Mouse (Mus musculus) forebrain, embryonic 13.5 days (tissue): ENCODE data around the gene Retsat. TPM values are rescaled to one million over a fixed set of nuclear protein-coding genes. Genes with fewer than 3 reads are reported as not detected.

Source experiments
- ATAC-seq: fragments of 200-750 bp; cut with Nextera tagmentation; 2 replicates; pipeline ENCODE4 v1.8.0; 2017
- H3K27ac ChIP-seq: fragments of 300-500 bp; sonication (generic); 2 replicates; pipeline ENCODE4 v1.5.1; 2015; ENCODE audit warnings: inconsistent platforms, mild to moderate bottlenecking, moderate library complexity
- H3K27me3 ChIP-seq: fragments of 300-500 bp; sonication (generic); 2 replicates; pipeline ENCODE4 v1.6.1; 2015; ENCODE audit warnings: mild to moderate bottlenecking, inconsistent platforms
- H3K36me3 ChIP-seq: fragments of 300-500 bp; sonication (generic); 2 replicates; pipeline ENCODE4 v1.6.1; 2015; ENCODE audit warnings: mild to moderate bottlenecking, inconsistent platforms; ENCODE audit not compliant: poor library complexity, severe bottlenecking
- H3K4me1 ChIP-seq: fragments of 300-500 bp; sonication (generic); 2 replicates; pipeline ENCODE4 v1.6.1; 2015; ENCODE audit warnings: inconsistent platforms
- H3K4me2 ChIP-seq: fragments of 300-500 bp; sonication (generic); 2 replicates; pipeline ENCODE4 v1.6.1; 2015; ENCODE audit warnings: inconsistent platforms, mild to moderate bottlenecking, moderate library complexity
- H3K4me3 ChIP-seq: fragments of 300-500 bp; sonication (generic); 2 replicates; pipeline ENCODE4 v1.5.1; 2015; ENCODE audit warnings: mild to moderate bottlenecking, inconsistent platforms
- H3K9ac ChIP-seq: fragments of 300-500 bp; sonication (generic); 2 replicates; pipeline ENCODE4 v1.6.1; 2015; ENCODE audit warnings: mild to moderate bottlenecking, inconsistent platforms
- H3K9me3 ChIP-seq: fragments of 300-500 bp; sonication (generic); replicated peaks from 2 replicates; pipeline ENCODE4 v1.6.1; 2016; ENCODE audit warnings: inconsistent platforms
- WGBS: fragments of 180-500 bp; shearing (Covaris S2); methylation state at CpG from one replicate; pipeline ENCODE4 v1.1.7; 2015; 5-methylcytosine and 5-hydroxymethylcytosine counted together
- polyA plus RNA-seq: library from polyadenylated mRNA; unstranded; fragments of >200 nt; fragmentation: Nextera tagmentation; extraction: Ambion mirVana; gene quantifications from 2 replicates; pipeline ENCODE4 v1.2.1, GENCODE M21; 2015

Retsat gene
- polyA plus RNA-seq, result 3.6 and 5.5 TPM in 2 replicates

DNA sequence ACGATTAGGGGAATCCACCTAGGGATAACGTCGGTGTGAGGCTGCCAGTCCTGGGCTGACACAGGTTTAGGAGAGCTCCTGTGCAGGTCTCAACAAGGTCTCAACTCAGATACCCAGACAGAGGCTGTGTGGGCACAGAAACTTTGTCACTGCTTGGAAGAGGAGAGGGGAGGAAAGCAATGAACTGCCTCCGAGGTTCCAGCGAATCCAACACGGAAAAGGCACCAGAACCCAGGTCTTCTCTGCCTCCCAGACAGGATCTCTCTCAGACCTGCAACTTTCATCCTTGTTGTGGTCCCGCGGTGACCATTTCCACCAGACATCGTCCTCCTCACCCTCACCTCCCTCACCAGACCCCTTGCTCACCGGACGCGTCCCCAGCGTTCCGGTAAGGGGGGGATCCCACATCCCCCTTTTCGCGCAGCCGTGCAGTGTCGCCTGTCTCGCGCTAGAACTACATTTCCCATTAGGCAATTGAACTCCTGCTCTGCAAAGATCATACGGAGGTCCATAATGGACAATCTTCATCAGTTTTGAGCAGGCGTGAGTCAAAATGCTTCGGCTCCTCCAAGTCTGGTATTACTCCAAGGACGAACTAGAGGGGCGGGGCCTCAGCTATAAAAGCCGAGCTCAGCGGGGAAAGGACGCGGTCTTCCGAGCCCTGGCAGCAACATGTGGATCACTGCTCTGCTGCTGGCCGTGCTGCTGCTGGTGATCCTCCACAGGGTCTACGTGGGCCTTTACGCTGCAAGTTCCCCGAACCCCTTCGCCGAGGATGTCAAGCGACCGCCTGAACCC, at the start of gene Retsat, which contains the start of gene Elmod3:
Retsat (plus strand) TSS at position 520 of the 798 bp plus-strand sequence.
Elmod3 (minus strand) TSS at position 458 of the 798 bp plus-strand sequence.
- peak within 1 kb of the TSS; percentile 51 for H3K4me3 ChIP-seq
- WGBS, result 1% methylated on average over 38 of the region's 38 CpGs
- H3K4me2 ChIP-seq, result peak within 1 kb of the TSS; percentile 74
- ATAC-seq, result peak; percentile 94
- H3K4me1 ChIP-seq, result peaks cover 21% of the 10 kb centered on the region
- H3K27me3 ChIP-seq, result no peaks in the 10 kb centered on the region
- no peaks in the 10 kb centered on the region for H3K36me3 ChIP-seq
- H3K27ac ChIP-seq, result peak within 1 kb of the TSS; percentile 45
- peak within 1 kb of the TSS; percentile 65 for H3K9ac ChIP-seq
- no peaks in the 10 kb centered on the region for H3K9me3 ChIP-seq

DNA sequence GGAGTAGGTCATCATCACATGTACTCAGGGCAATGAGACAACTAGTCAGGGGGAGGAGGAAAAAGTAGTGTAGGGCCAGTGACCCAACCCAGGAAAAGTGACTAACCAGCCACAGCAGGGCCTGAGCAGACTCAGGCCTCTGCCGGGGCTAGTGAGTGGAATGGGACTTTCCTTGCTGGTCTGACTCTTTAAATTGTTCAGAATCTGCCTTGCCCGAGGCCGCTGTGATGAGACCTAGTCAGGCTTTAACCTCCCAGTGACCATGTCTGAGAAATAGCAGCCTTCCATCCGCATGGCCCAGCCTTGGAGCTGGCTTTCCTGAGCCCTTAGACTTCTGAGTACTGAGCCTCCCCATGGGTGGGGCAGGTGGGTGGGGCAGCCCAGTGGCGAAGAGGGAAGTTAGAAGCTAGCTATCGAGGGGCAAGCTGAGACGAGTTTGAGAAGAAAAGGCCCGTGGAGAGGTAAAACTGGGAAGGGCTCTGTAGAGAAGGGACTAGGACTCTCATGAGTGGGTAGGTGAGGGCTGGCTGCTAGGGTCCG, 49.2 kb upstream of the Retsat start:
- H3K27ac ChIP-seq, result no peak overlapping the region

DNA sequence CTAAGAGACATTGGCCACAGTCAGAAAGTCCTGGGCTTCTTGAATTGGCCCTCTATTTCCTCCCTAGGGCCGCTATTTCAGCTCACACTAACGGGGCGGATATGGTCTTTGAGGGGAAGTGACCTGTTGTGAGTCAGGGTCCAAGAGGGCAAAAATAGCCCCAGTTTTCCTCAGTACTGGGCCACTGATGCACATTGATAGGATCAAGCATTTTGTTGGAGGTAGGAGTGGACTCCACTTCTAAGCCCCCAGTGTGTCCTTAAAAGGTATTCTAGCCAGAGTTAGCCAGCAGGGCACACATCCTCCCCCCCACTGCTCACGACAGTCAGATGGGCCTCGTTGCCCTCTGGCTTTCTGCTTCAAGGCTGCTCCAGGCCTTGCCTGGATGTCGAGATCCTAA, 48.2 kb upstream of the Retsat start:
- Histone ChIP-seq H3K27ac (no peak overlapping the region), H3K4me2 (no peak overlapping the region), H3K9ac (no peak overlapping the region; the same call in 1 of the 2 replicates), H3K4me1 (peaks cover 14% of the 10 kb centered on the region), H3K4me3 (no peak overlapping the region), H3K27me3 (no peaks in the 10 kb centered on the region), H3K36me3 (no peaks in the 10 kb centered on the region), H3K9me3 (0 out of 2 replicates have a peak, but pooled peaks cover 3% of the 10 kb centered on the region)
- no peak for ATAC-seq
- WGBS, result 69% methylated on average over 6 of the region's 6 CpGs

More for the DNA sequence above, 49.2 kb upstream of the Retsat start:
- H3K9me3 ChIP-seq, result 0 out of 2 replicates have a peak, but pooled peaks cover 3% of the 10 kb centered on the region
- H3K4me2 ChIP-seq, result no peak overlapping the region
- H3K9ac ChIP-seq, result no peak overlapping the region
- 0 out of 2 replicates have a peak, but pooled peaks cover 3% of the 10 kb centered on the region for H3K27me3 ChIP-seq
- no peaks in the 10 kb centered on the region for H3K36me3 ChIP-seq
- no peak for ATAC-seq
- 73% methylated on average over 9 of the region's 9 CpGs for WGBS
- H3K4me1 ChIP-seq, result peaks cover 20% of the 10 kb centered on the region
- no peak overlapping the region for H3K4me3 ChIP-seq

DNA sequence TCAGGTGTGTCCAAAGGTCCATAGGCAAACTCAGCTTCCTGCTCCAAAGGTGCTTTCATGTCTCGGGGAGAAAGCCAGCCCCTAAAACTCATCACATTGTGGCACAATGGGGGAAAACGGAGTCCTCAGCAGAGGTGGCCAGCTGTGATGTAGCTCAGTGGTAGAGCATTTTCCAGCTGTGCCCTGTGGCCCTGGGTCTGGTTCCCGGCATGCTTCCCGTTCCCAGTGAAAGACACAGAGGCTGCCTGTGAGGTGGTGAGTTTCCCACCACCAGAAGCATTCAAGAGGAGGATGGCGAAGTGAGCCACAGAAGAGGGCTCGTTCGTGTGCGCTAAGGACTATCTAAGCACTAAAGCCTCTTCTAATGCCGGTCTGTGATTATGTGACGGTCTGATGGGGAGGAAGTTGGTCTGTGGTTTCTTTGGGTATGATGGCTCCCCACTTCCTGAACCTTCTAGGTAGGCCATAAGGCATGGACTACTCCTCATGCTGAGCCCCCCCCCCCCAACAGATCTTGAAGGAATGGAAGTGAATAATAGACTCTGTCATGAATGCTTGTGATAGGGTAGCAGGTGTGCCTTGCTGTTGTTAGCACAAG, 47.7 kb upstream of the Retsat start:
- no peak overlapping the region for H3K27ac ChIP-seq
- no peak overlapping the region for H3K9ac ChIP-seq
- no peaks in the 10 kb centered on the region for H3K27me3 ChIP-seq
- 84% methylated on average over 10 of the region's 10 CpGs for WGBS
- no peak overlapping the region for H3K4me2 ChIP-seq
- H3K9me3 ChIP-seq, result 0 out of 2 replicates have a peak, but pooled peaks cover 3% of the 10 kb centered on the region
- H3K4me3 ChIP-seq, result no peak overlapping the region
- H3K36me3 ChIP-seq, result no peaks in the 10 kb centered on the region
- no peak for ATAC-seq
- H3K4me1 ChIP-seq, result peaks cover 14% of the 10 kb centered on the region

DNA sequence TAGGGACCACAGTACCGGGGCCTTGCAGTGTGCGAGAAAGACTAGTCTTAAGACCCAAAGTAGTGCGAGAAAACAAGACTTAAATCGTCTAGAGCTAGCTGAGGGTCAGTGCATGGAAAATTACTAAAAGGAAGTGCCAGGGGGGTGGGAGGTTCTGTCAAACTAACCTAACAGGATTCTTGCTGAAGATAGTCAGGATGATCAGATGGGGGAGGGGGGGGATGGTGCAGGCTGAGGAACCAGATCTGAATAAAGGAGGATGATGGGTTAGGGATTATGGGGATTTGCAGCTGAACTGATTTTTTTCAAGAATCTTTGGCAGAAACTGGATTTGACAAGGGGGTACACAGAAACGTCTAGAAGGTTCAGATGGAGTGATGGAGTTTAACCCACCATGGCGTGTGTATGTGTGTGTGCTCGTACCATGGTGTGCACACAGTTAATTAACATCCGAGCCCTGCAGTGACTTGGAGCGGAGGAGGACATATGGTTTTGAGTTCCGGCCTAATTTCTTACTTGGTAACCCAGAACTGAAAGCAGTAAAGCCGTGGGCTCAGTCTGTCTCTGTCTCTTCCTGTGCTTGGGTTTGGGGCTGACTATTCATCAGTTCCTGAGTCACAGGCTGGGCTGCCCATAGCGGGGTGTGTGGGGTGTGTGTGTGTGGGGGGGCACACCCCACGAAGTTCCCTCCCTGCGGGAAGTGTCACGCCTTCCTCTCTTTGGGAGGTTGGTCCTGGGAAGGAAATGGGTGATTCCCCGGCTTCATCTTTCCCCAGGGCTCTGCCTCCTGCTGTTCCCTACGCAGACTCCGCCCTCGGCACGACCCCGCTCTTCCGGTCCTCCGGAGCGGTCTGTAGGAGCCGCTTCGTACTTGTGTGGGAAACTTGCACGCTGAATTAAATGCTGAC, 45.9 kb upstream of the Retsat start:
- WGBS, result 17% methylated on average over 27 of the region's 27 CpGs
- Histone ChIP-seq H3K4me2 (peak overlapping the region; percentile 72), H3K4me1 (peaks cover 14% of the 10 kb centered on the region), H3K9me3 (no peaks in the 10 kb centered on the region), H3K36me3 (no peaks in the 10 kb centered on the region), H3K27me3 (no peaks in the 10 kb centered on the region), H3K9ac (peak overlapping the region; percentile 70), H3K4me3 (peak overlapping the region; percentile 42), H3K27ac (peak overlapping the region; percentile 45; the same call in 1 of the 2 replicates)
- peak; percentile 93 for ATAC-seq

DNA sequence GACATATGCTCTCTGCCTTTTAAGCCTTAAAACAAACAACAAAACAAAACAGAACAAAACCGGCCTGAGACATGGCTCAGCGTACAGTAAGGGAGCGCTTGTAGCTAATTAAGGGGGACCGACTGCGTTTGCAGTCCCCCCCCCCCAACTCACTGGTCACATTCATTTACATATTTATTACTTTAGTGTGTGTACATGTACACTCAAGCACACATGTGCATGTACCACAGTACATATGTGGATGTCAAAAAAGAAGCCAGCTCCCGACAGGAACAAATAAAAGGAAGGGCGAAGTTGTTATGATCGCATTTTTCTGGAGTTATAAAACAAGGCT, 45.2 kb upstream of the Retsat start:
- 16% methylated on average over 8 of the region's 8 CpGs for WGBS

DNA sequence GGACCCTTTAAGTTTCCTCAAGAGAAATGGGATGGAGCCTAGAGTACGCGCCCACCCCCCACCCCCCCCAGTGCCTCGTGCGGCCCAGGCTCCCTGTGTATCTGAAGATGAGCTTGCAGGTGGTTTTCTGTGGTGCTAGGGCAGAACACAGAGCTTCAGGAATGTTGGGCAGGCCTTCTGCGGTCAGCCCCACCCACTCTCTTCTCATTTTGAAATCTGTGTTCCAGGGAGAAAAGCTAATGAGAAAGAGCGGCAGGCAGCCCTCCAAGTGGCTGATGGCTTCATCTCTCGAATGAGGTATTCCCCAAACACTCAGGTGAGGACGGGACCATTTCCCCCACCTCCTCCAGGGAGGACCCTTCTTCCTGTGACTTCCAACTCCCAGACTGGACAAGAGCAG, 37.5 kb upstream of the Retsat start:
- H3K36me3 ChIP-seq, result no peaks in the 10 kb centered on the region
- no peak overlapping the region for H3K27ac ChIP-seq
- WGBS, result 75% methylated on average over 8 of the region's 8 CpGs
- H3K4me3 ChIP-seq, result no peak overlapping the region
- no peaks in the 10 kb centered on the region for H3K27me3 ChIP-seq
- 0 out of 2 replicates have a peak, but pooled peaks cover 7% of the 10 kb centered on the region for H3K4me1 ChIP-seq
- H3K4me2 ChIP-seq, result no peak overlapping the region
- no peak overlapping the region for H3K9ac ChIP-seq
- no peak for ATAC-seq
- H3K9me3 ChIP-seq, result no peaks in the 10 kb centered on the region

More for the DNA sequence above, 45.2 kb upstream of the Retsat start:
- no peak; the same call in 1 of the 2 replicates for ATAC-seq
- peak overlapping the region; percentile 42 for H3K4me3 ChIP-seq
- H3K4me2 ChIP-seq, result peak overlapping the region; percentile 72
- H3K4me1 ChIP-seq, result peaks cover 14% of the 10 kb centered on the region
- no peaks in the 10 kb centered on the region for H3K9me3 ChIP-seq
- peak overlapping the region; percentile 45; the same call in 1 of the 2 replicates for H3K27ac ChIP-seq
- no peaks in the 10 kb centered on the region for H3K36me3 ChIP-seq
- H3K27me3 ChIP-seq, result no peaks in the 10 kb centered on the region
- peak overlapping the region; percentile 70 for H3K9ac ChIP-seq

DNA sequence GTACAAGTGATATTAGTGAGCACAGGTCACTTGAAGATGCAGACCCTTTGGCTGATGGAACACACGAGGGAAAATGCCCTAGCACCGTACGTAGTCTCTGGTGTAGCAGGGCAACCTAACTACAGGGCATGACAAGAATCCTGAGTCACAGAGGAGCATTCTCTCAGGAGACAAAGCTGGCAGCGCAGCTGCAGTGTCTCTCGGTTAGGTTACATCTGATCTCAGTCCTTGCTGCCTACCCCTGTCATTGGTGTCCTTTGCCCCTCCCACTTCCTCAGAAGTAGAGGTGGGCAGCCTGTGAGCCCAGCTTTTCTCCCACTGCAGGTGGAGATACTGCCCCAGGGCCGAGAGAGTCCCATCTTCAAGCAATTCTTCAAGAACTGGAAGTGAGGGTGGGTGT, 35.8 kb upstream of the Retsat start:
- H3K27me3 ChIP-seq, result no peaks in the 10 kb centered on the region
- 0 out of 2 replicates have a peak, but pooled peaks cover 9% of the 10 kb centered on the region for H3K4me1 ChIP-seq
- no peaks in the 10 kb centered on the region for H3K36me3 ChIP-seq
- no peak overlapping the region for H3K27ac ChIP-seq
- no peaks in the 10 kb centered on the region for H3K9me3 ChIP-seq
- no peak overlapping the region for H3K9ac ChIP-seq
- H3K4me3 ChIP-seq, result no peak overlapping the region
- ATAC-seq, result no peak
- WGBS, result 52% methylated on average over 6 of the region's 6 CpGs
- no peak overlapping the region for H3K4me2 ChIP-seq

DNA sequence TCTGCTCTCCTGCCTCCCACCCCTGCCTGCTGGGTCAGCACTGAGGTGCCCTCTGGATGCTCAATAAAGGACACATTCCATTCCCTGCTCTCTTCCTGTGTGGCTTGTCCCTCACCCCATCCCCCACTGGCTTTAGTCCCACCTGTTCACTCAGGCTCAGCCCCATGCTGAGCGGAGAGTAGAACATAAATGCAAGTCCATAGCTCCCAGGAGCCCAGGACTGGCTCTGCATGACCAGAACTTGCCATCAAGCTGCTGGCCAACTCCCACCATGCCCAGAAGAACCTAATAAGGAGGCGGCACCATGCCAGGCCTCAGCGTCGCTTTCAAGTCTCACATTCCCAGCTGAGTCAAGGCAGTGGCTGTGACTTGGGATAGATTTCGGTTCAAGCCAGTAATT, 35.4 kb upstream of the Retsat start:
- no peak overlapping the region for H3K4me2 ChIP-seq
- no peaks in the 10 kb centered on the region for H3K27me3 ChIP-seq
- H3K9ac ChIP-seq, result no peak overlapping the region
- H3K27ac ChIP-seq, result no peak overlapping the region
- H3K36me3 ChIP-seq, result 0 out of 2 replicates have a peak, but pooled peaks cover 2% of the 10 kb centered on the region
- H3K9me3 ChIP-seq, result no peaks in the 10 kb centered on the region
- no peak for ATAC-seq
- no peak overlapping the region for H3K4me3 ChIP-seq
- WGBS, result 72% methylated on average over 5 of the region's 5 CpGs
- 0 out of 2 replicates have a peak, but pooled peaks cover 9% of the 10 kb centered on the region for H3K4me1 ChIP-seq

DNA sequence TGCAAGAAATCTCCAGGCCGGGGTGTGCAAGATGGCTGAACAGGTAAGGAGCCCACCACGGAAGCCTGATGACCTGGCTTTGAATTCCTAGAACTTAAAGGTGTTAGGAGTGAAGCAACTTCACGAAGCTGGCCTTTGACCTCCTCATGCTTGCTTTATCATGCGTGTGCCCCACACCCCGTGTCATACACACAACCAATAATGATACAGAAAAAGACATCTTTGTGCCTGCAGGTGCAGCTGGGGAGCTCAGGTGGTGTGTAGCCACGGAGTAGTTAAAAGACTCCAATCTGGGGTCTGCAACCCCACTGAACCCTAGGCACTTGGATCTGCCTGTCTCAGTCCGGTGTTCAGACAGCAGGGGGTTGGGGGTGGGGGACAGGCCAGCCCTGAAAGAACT, 32.8 kb upstream of the Retsat start:
- 71% methylated on average over 7 of the region's 7 CpGs for WGBS
- Histone ChIP-seq H3K4me1 (0 out of 2 replicates have a peak, but pooled peaks cover 2% of the 10 kb centered on the region), H3K4me3 (no peak overlapping the region), H3K9ac (no peak overlapping the region), H3K9me3 (no peaks in the 10 kb centered on the region), H3K27me3 (no peaks in the 10 kb centered on the region), H3K27ac (no peak overlapping the region), H3K36me3 (0 out of 2 replicates have a peak, but pooled peaks cover 5% of the 10 kb centered on the region), H3K4me2 (no peak overlapping the region)
- peak; percentile 17; the same call in 1 of the 2 replicates for ATAC-seq

DNA sequence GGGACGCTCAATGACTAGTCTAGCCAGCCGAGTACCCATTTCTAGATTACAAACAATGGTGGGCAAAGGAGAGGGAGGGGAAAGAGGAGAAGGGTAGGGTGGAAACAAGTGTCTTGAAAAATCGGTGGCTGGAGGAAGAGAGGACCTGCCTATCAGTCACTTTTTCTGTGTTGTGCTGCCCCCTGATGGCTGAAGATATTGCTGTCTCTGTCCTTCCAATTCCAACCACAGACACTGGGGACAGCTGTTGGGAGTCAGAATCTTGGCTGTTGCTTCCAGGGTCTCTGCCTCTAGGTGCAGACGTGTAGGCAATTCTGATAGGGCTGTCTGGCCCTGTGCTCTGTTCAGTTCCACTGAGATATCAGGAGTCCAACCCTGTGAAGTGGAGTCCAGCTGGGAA, 32.2 kb upstream of the Retsat start:
- no peaks in the 10 kb centered on the region for H3K27me3 ChIP-seq
- 0 out of 2 replicates have a peak, but pooled peaks cover 2% of the 10 kb centered on the region for H3K4me1 ChIP-seq
- H3K9ac ChIP-seq, result no peak overlapping the region
- H3K4me3 ChIP-seq, result no peak overlapping the region
- peak; percentile 86 for ATAC-seq
- H3K27ac ChIP-seq, result no peak overlapping the region
- no peak overlapping the region for H3K4me2 ChIP-seq
- H3K9me3 ChIP-seq, result no peaks in the 10 kb centered on the region
- 0 out of 2 replicates have a peak, but pooled peaks cover 5% of the 10 kb centered on the region for H3K36me3 ChIP-seq
- WGBS, result 0% methylated on average over 4 of the region's 4 CpGs
